Mouse (Mus musculus): Measurements from ENCODE around the gene Ankrd6. TPM values are rescaled to one million over a fixed set of nuclear protein-coding genes. Genes with fewer than 3 reads are reported as not detected.

Ankrd6 gene
- total and polyA plus RNA-seq, 2 experiments from 2014 or later = 22.7 to 38.1 TPM

GRCm38 (mm10) chr4:32864131-32864866 is 86.3 kb downstream of the Ankrd6 start:
- Histone ChIP-seq H3K27ac (ENCODE audit: low read depth, low read length) (peak overlapping the region; percentile 76), H3K36me3 (ENCODE audit: insufficient read depth, low read length) (no peaks in the 10 kb centered on the region), H3K9me3 (ENCODE audit: low read length) (no peaks in the 10 kb centered on the region), H3K27me3 (ENCODE audit: insufficient read depth, low read length) (no peaks in the 10 kb centered on the region), H3K4me3 (ENCODE audit: low read depth, low read length) (peak overlapping the region; percentile 43), H3K9ac (replicated peaks; ENCODE audit: low read length, poor library complexity, severe bottlenecking) (peak overlapping the region; percentile 64), H3K4me2 (ENCODE audit: low read depth, low read length, poor library complexity, severe bottlenecking) (peak overlapping the region; percentile 62), H3K4me1 (ENCODE audit: insufficient read depth, low read length) (peaks cover 16% of the 10 kb centered on the region)
- ATAC-seq (ENCODE audit: low FRiP score) = peak; percentile 36; the same call in 1 of the 2 replicates
- WGBS = 19% methylated on average over 31 of the region's 31 CpGs
- no peak for TF ChIP-seq CTCF (IDR thresholded peaks at IDR 0.05)
- DNase-seq (ENCODE audit: low spot score) = peak; percentile 38

GRCm38 (mm10) chr4:32863447-32864130 is 87.1 kb downstream of the Ankrd6 start:
- WGBS = 6% methylated on average over 12 of the region's 12 CpGs
- Histone ChIP-seq H3K4me1 (ENCODE audit: insufficient read depth, low read length) (peaks cover 16% of the 10 kb centered on the region), H3K27ac (ENCODE audit: low read depth, low read length) (peak overlapping the region; percentile 76), H3K36me3 (ENCODE audit: insufficient read depth, low read length) (no peaks in the 10 kb centered on the region), H3K4me3 (ENCODE audit: low read depth, low read length) (peak overlapping the region; percentile 43), H3K9me3 (ENCODE audit: low read length) (no peaks in the 10 kb centered on the region), H3K9ac (replicated peaks; ENCODE audit: low read length, poor library complexity, severe bottlenecking) (peak overlapping the region; percentile 64), H3K4me2 (ENCODE audit: low read depth, low read length, poor library complexity, severe bottlenecking) (peak overlapping the region; percentile 62), H3K27me3 (ENCODE audit: insufficient read depth, low read length) (no peaks in the 10 kb centered on the region)
- ATAC-seq (ENCODE audit: low FRiP score) = 0 out of 2 replicates have a peak, but pooled peaks have one; percentile 21
- DNase-seq (ENCODE audit: low spot score) = no peak
- no peak for TF ChIP-seq CTCF (IDR thresholded peaks at IDR 0.05)

GRCm38 (mm10) chr4:32862751-32863446 is 87.7 kb downstream of the Ankrd6 start:
- 35% methylated on average over 15 of the region's 15 CpGs for WGBS
- Histone ChIP-seq H3K9ac (replicated peaks; ENCODE audit: low read length, poor library complexity, severe bottlenecking) (peak overlapping the region; percentile 64), H3K4me1 (ENCODE audit: insufficient read depth, low read length) (peaks cover 16% of the 10 kb centered on the region), H3K36me3 (ENCODE audit: insufficient read depth, low read length) (no peaks in the 10 kb centered on the region), H3K27ac (ENCODE audit: low read depth, low read length) (peak overlapping the region; percentile 76), H3K4me2 (ENCODE audit: low read depth, low read length, poor library complexity, severe bottlenecking) (peak overlapping the region; percentile 62), H3K4me3 (ENCODE audit: low read depth, low read length) (peak overlapping the region; percentile 43), H3K27me3 (ENCODE audit: insufficient read depth, low read length) (no peaks in the 10 kb centered on the region), H3K9me3 (ENCODE audit: low read length) (no peaks in the 10 kb centered on the region)
- no peak for TF ChIP-seq CTCF (IDR thresholded peaks at IDR 0.05)
- DNase-seq (ENCODE audit: low spot score) (no peak), ATAC-seq (ENCODE audit: low FRiP score) (no peak)

GRCm38 (mm10) chr4:32862011-32862750 is 88.5 kb downstream of the Ankrd6 start:
- peak overlapping the region; percentile 52 for H3K27ac ChIP-seq (ENCODE audit: low read depth, low read length)
- H3K9ac ChIP-seq (replicated peaks; ENCODE audit: low read length, poor library complexity, severe bottlenecking) = 0 out of 2 replicates have a peak overlapping the region, but pooled peaks have one; percentile 9
- H3K4me1 ChIP-seq (ENCODE audit: insufficient read depth, low read length) = peaks cover 16% of the 10 kb centered on the region
- H3K36me3 ChIP-seq (ENCODE audit: insufficient read depth, low read length) = peaks cover 3% of the 10 kb centered on the region; the same call in 1 of the 2 replicates
- H3K9me3 ChIP-seq (ENCODE audit: low read length) = no peaks in the 10 kb centered on the region
- TF ChIP-seq CTCF (IDR thresholded peaks at IDR 0.05) = no peak; the same call in 1 of the 2 replicates
- DNase-seq (ENCODE audit: low spot score) (peak; percentile 68), ATAC-seq (ENCODE audit: low FRiP score) (peak; percentile 57; the same call in 1 of the 2 replicates)
- no peaks in the 10 kb centered on the region for H3K27me3 ChIP-seq (ENCODE audit: insufficient read depth, low read length)
- 75% methylated on average over 15 of the region's 15 CpGs for WGBS
- H3K4me3 ChIP-seq (ENCODE audit: low read depth, low read length) = peak overlapping the region; percentile 43; the same call in 1 of the 2 replicates
- peak overlapping the region; percentile 62 for H3K4me2 ChIP-seq (ENCODE audit: low read depth, low read length, poor library complexity, severe bottlenecking)
